Mouse (Mus musculus) kidney, postnatal 25 days (tissue): ENCODE results near the gene Nanos2.
A peak's percentile ranks its signal among the peaks of the same experiment; 100 is the strongest.

Source experiments
- DNase-seq, 2 experiments: peaks; one replicate each; pipeline ENCODE4 v3.0.0; 2021; ENCODE audit warnings: mixed read lengths in 2 of 2

Nanos2 gene

DNA sequence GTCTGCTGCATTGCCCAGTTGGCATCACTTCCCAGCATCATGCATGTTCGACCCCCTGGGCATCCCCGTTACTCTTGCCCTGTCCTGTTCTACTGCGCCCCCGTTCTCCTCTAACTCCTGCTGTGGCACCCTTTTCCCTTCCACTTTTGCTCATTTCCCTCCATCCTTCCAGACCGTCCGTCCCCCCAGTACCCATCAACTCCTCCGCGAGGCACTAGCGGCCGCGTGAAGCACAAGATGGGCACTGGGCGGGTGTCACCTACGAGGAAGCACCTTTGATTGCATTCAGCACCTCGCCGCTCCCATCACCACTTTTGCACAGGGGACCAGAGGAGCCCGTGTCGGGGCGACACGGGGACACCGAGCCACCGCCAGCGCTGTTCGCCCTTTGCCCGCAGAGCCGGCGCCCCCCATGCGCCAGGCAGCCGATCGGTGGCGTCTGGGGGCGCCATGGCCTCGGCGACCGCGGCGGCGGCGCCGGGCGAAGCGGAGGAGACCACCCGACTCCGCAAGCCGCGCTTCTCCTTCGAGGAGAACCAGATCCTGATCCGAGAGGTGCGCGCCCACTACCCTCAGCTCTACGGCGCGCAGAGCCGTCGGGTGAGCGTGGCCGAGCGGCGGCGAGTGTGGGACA lies 4.6 kb downstream of the Nanos2 start:
- no peak for DNase-seq

DNA sequence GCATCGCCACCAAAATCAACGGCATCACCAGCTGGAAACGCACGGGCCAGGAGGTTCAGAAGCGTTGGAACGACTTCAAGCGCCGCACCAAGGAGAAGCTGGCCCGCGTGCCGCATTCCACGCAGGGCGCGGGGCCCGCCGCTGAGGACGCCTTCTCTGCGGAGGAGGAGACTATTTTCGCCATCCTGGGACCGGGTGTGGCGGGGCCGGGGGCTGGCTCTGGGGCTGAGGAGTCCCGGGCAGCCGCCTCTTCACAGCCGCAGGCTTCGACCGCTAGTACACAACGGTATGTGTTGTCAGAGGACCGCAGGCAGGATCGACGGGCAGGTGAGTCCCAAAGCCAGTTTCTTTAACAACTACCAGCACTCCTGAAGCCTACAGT lies 5.1 kb downstream of the Nanos2 start:
- peak in 1 of 2 experiments; percentile 50 for DNase-seq

DNA sequence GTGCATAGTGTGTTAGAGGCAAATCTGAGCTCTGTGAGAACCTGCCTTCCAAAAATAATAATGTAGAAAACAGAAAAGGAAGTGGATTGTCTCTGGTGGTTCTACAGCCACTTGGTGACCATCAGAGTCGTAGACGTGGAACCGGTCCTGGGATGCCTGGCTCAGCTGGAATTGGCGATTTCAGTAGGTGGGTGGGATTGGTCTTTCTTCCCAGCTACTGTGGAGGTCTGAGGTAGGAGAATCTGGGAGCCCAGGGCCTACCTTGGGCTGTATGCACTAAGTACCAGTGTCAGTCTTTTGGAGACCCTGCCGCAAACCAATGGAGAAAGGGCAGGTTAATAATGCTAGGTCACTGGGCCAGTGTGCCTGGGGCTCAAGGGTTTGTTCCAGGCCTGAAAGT lies 5.8 kb downstream of the Nanos2 start:
- no peak for DNase-seq

DNA sequence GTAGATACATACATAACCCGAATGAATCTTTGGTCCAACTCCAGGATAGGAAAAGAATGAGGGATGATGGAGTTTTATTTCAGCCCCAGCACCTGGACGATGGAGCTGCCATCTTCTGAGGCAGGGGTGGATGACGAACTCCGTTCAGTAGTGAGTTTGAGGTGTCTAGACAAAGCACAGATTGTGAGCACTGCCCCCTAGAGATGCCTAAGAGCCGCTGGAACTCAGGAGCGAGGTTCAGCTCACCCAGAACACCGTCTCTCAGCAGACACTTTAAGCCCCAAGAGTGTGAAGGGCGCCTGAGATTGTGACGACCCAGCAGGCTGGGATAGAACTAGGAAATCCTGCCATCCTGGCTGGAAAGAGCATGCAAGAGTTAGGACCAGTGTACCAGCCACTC lies 11.6 kb downstream of the Nanos2 start:
- no peak for DNase-seq

DNA sequence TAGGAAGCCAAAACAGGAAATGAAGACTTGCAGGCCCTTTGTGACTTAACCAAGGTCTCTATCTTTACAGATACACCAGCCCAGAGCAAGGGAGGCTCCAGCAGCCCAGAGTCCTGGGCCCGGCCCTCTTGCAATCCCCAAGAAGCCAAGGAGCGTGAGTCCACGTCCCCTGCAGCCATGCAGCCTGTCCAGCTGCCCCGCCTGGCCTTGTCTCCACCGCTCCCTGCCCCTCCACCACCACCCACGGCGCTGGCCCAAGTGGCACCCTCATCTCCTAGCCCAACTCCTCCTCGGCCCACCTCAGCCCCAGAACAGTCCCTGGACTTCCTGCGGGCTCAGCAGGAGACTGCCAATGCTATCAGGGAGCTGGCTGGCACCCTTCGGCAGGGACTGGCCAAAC lies 13.2 kb downstream of the Nanos2 start:
- DNase-seq: peak in 1 of 2 experiments; percentile 46

DNA sequence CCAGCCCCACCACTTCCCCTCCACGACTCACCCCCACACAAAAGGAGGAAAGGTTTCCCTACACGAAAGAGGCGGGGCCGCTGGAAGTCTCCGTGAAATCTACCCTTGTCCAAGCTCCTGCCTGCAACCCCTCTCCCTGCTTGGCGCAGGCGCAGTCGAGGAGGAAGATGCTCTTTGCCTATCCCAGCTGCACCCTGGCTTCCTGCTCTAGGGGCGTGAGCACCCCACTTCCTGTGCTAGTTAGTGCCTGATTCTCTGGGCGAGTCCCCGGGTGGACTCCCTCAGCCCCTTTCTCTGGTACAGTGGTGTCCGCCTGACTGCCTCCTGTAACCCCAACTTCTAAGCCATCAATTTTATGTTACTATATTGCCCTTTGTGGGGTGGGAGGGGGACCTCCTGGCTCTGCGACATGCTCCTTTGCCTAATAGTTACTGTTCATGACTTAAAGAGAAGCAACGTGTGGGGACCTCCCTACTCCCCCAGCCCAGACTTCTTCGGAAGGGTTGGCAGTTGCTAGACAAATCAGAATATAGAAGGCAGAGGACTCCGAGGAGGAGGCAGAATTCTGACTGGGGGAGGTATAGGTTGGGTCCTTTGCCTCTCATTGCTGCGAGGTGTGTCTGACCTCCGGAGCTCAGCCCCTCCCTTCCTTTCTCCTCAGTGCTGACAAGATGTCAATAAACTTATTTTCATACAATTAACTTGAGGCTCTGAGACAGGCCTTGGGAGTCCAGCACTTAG lies 14.0 kb downstream of the Nanos2 start:
- DNase-seq: peak; percentile 80 to 89

DNA sequence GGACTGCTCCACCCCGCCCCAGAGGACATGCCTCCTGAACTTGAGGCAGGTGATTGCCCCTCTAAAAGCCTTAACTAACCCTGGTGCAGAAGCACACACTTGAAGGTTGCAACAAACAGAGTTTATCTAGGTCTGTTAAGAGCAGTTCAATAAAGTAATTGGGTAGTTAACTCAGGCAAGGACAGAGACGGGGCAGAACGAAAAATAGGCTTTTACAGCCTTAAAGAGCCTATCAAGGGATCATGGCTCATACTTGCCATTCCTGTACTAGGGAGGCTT lies 14.5 kb downstream of the Nanos2 start:
- DNase-seq: no peak

DNA sequence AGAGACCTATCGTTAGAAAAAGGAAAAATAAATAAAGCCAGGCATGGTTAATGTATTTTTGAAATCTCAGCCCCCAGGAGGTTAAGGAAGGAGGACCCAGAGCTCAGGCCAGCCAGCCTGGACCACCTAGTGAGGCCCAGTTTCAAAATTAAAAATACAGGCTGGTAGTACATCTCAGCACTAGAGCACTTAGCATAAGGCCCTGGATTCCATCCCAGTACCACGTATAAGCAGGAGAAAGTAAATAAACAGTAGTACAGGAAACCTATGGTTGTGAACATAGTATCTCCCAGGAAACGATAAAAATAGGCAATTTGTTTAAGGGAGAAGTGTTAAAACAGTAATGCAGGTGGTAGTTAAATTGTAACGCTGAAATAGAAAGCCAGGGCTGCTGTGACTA lies 14.9 kb downstream of the Nanos2 start:
- no peak for DNase-seq

DNA sequence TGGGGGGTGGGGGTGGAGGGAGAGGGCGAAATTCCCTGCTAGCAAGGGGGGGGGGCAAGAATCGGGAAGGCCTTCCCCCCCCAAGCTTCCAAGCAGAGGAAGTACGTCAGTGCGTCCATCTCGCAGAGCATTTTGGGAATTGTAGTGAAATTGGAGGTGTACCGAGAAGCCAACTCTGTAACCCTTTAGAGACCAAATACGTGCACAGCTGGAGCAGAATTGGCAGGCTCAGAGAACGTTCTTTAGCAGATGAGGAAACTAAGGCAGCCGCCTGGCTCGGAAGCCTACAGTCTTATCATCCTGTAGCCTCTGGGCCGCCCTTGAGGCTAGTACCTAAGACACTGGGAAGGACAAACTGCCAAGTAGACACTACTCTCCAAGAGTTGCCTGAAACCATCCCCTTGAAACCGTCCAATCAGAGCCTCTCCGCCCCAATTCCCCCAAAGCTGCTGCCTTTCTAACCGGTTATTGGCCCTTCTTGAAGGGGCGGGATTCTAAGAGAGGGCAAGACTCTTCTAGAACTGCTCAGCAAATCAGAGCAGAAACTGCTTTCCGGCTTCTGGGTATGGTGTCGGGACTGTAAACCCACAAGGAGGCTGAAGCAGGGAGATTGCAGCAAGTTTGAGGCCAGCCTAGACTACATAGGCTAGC lies 15.8 kb downstream of the Nanos2 start:
- DNase-seq: peak; percentile 82 to 90

DNA sequence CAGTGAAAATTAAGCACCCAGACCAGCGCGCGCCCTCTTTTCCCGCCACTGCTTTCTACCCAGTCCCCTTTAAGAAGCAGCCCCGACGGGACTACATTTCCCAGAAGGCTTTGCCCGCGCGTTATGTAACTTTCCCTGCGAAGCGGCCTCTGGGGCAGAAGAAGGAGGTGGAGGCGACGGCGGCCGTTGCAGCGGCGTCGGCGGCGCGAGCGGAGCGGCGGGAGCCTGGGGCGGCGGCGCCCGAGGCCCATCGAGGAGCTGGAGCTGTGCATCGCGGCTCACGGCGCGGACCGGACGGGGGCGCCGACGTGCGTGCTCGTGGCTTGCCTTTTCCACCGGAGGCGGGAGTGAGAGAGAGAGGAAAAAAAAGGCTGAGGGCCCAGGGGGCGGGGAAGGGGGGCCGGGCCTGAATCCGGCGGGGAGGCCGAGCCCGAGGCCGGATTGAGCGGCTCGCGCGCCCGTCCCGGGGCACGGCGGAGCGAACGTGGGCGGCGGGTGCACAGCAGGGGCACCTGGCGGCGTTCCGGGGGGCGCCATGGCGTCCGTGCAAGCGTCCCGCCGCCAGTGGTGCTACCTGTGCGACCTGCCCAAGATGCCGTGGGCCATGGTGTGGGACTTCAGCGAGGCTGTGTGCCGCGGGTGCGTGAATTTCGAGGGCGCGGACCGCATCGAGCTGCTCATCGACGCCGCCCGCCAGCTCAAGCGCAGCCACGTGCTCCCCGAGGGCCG lies 16.9 kb downstream of the Nanos2 start, which contains the start of gene Irf2bp1:
Gene Irf2bp1, plus strand, starts transcription at position 143 of the 729 bp plus-strand sequence.
- peak; percentile 96 for DNase-seq

DNA sequence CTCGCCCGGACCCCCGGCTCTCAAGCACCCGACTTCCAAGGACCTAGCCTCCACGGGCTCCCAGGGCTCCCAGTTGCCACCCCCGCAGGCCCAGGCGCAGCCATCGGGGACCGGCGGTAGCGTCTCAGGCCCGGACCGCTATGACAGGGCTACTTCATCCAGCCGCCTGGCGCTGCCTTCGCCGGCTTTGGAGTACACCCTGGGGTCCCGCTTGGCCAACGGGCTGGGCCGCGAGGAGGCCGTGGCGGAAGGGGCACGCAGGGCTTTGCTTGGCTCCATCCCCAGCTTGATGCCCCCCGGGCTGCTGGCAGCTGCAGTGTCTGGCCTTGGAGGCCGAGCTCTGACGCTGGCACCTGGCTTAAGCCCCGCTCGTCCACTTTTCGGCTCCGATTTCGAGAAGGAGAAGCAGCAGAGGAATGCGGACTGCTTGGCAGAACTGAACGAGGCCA lies 17.5 kb downstream of the Nanos2 start:
- DNase-seq: no peak

DNA sequence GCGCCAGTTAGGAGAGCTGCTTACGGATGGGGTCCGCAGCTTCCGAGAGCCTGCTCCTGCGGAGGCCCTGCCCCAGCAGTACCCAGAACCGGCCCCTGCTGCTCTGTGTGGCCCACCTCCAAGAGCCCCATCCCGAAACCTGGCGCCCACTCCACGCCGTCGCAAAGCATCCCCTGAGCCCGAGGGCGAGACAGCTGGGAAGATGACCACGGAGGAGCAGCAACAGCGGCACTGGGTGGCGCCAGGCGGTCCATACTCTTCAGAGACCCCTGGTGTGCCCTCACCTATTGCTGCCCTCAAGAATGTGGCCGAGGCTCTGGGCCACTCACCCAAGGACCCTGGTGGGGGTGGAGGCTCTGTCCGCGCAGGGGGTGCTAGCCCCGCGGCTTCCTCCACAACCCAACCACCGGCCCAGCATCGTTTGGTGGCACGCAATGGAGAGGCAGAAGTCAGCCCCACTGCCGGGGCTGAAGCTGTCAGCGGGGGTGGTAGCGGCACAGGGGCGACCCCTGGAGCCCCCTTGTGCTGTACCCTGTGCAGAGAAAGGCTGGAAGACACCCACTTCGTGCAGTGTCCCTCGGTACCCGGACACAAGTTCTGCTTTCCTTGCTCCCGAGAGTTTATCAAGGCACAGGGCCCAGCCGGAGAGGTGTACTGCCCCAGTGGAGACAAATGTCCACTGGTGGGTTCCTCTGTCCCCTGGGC lies 18.4 kb downstream of the Nanos2 start:
- DNase-seq: peak in 1 of 2 experiments; percentile 51

DNA sequence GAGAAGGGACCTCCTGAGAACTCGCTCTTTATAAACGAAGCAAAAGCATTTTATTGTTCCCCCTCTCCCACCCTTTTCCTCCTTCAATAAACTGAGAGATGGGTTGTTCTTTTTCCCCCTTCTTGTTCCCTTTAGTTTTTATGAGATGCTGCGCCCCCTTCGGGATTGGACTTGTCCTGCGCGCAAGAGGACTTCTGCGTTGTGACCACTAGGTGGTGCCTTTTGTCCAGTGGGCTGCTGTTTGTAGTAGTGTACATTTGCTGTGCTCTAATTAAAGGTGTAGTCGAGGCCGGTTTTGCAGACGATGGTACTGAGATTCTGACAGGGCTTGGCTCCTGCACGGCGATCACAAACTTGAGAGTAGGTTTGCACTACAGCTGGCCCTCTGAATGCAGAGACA lies 19.3 kb downstream of the Nanos2 start:
- DNase-seq: peak; percentile 87 to 89

DNA sequence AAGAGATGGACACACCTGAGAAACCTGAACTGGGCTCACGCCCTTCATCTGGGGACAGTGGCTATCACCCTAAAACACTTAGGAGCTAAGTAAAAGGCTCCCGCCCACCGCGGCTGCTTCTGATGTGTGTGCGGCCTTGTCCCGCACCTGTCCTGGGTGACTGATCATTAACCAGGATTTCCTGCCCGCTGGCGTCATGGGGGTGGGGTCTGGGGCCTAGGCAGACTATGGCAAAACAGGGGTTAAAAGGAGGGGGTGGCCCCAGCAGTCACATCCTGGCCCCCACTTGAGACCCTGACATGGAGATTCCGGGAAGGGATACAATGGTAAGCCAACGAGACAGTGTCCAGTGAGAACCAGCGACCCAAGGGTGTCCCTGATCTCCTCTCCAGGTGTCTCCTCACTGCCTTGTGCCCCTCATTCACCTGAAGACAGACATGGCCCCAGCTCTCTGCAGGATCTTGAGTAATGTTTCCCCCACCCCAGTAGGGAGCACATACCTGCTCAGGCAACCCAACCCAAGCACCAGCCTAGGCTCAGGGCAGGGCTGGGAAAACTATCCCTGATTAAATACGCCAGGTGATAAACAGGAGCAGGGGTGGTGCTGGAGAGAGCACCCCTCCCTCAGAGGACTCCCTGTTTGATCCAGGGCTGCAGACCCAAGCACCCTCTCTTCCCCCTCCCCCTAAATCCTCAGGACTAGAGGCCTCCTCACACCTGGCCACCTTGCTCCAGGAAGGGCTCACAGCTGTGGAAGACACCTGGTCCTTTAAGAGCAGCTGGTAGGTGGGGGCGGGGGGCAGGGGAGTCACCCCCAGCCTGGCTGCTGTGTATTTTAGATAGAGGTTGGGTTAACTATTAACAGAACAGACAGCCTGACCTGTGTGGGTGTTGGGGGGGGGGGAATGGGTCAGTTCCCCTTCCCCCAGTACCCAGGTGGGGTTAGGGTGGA lies 20.1 kb downstream of the Nanos2 start:
- DNase-seq: peak in 1 of 2 experiments; percentile 66

DNA sequence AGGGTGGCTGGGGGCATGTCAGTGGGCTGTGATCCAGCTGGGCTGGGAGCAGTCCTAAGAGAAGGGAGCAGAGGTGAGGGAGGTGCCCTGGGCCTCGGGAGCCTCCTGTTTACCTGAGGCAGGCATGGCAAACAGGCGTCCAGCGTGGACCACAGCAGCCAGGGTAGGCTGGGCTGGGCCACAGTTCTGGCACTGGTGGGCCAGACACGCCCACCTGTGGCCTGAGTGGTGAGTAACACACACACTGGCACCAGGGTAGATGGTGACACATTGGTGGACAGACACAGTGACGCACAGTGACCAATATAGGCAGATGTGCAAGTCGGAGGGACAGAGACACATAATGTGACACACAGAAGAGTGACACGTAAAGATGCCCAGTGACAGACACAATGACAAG lies 23.4 kb downstream of the Nanos2 start:
- DNase-seq: no peak

DNA sequence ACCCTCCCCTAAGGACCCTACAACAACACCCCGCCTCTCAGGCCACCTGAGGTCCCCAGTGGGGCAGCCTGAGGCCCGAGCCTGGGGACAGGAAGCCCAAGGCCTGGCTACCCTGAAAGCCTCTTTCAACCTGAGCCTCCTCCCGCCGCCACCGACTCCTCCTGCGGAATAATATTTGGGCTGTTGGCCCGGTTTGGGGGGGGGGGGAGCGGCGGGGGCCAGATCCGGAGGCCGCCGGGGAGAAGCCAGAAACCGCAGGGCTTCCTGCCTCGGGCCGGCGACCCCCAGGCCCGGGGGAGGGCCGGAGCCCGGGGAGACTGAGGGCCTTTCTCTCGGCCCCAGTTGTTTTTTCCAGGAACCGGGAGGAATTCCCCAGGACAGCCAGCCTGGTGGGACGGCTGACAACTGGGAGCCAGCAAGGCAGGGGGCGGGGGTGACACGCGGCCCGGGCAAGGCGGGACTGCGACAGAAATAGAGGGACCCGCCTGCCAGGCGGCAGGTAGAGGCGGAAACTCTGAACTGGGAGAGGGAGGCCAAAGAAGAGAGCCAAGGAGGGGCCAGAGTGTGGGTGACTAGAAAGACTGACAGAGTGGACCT lies 24.9 kb downstream of the Nanos2 start:
- DNase-seq: peak; percentile 45 to 69

DNA sequence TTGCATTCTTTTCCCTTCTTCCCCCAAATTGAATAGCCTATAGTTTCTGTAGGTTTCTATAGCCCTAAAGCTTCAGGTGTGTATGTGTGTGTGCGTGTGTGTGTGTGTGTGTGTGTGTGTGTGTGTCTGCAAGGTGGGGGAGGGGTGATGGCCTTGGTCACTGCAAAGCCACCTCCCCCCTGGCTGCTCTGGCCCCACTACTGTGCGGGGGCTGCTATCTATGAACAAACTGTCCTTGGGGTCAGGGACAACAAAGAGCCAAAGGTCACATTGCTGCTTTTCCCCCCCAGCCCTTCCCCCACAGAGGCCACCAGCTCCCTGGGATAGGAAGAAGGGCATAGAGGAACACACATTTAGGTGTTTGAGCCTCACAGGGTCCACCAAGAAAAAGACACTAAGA lies 25.7 kb downstream of the Nanos2 start:
- no peak for DNase-seq

DNA sequence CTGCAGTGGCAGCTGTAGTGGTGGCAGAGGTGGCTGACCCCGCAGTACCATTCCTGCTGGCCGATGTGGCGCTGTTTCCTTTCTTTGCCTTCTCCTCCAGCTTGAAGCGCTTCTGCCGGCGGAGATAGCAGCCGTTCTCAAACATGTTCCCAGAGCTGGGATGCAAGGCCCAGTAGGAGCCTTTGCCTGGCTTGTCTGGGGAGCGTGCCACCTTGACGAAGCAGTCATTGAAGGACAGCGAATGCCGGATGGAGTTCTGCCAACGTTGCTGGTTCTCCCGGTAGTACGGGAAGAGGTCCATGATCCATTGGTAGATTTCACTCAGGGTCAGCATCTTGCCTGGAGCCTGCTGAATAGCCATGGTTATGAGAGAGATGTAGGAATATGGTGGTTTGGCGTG lies 27.3 kb downstream of the Nanos2 start:
- DNase-seq: no peak

DNA sequence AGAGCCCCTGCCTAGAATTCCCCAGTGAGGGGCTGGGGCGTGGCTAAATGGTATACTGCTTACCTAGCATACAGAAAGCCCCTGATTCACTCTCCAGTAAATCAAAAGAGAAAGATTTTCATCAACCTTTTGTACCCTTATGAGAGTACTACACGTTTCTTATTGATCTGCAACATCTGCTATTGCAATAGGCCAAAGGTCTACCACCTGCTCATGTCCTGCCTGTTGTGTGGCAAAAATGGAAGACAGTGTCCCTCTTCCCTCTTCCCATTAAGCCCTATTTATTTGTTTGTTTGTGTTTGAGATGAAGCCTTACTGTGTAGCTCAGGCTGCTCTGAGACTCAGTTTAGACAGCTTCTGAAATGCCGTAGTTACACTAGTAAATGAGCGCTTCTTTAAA lies 28.8 kb downstream of the Nanos2 start:
- DNase-seq: no peak

DNA sequence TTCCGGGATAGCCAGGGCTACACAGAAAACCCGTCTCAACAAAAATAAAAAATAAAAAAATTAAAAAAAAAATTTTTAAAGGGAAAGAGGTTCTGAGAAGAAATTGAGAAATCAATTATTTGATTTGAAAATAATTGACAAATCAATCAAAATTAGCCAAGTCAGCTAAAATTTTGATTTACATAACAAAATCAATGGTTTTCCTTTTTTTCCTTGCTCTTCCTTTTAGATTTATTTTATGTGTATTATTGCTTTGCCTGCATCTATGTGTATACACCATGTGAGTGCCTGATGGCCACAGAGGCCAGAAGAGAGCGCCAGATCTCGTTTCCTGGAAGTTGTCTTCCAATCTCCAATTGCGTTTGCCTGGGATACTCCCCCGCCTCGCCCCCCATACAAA lies 30.7 kb downstream of the Nanos2 start:
- no peak for DNase-seq

DNA sequence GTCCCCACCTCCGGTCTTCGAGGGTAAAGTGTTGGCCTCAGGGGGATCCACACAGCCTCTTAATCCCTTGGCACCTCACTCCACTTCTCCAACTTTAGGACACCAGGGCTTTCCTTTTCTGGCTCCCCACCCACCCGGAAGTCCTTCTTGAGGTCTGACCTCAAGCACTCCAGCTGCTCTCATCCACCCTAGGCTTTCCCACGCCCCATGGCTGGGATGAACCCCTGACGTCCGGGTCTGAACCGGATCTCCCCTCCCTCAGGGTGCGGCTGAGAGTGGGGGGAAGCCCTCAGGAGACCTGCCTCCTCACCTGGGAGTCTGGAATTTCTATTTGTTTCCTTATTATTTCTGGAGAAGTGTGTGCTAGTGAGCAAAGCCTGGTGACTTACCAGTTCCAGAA lies 33.8 kb downstream of the Nanos2 start:
- no peak for DNase-seq
